Mouse (Mus musculus) heart, postnatal 0 days (tissue): ENCODE results near the gene 2900026A02Rik. TPM values are rescaled to one million over a fixed set of nuclear protein-coding genes. Genes with fewer than 3 reads are reported as not detected.

Experiments
- ATAC-seq: fragments of 200-750 bp; cut with Nextera tagmentation; 2 replicates; pipeline ENCODE4 v1.8.0; 2017; ENCODE audit warnings: low read depth, moderate number of reproducible peaks, moderate library complexity; ENCODE audit not compliant: insufficient read depth
- DNase-seq: peaks from one replicate; pipeline ENCODE4 v3.0.0-alpha.2; 2016; ENCODE audit warnings: low spot score
- H3K27ac ChIP-seq: fragments of 300-500 bp; sonication (generic); 2 replicates; pipeline ENCODE4 v1.5.1; 2014; ENCODE audit warnings: low read depth, mild to moderate bottlenecking
- H3K27me3 ChIP-seq: fragments of 300-500 bp; sonication (generic); 2 replicates; pipeline ENCODE4 v1.6.1; 2014; ENCODE audit warnings: low read length, mixed read lengths; ENCODE audit not compliant: control insufficient read depth, insufficient read depth
- H3K36me3 ChIP-seq: fragments of 300-500 bp; sonication (generic); replicated peaks from 2 replicates; pipeline ENCODE4 v1.6.1; 2014; ENCODE audit warnings: low read length, mixed read lengths; ENCODE audit not compliant: control insufficient read depth, insufficient read depth
- H3K4me1 ChIP-seq: fragments of 300-500 bp; sonication (generic); 2 replicates; pipeline ENCODE4 v1.6.1; 2014; ENCODE audit warnings: antibody characterized with exemption; ENCODE audit not compliant: control insufficient read depth, insufficient read depth
- H3K4me2 ChIP-seq: fragments of 300-500 bp; sonication (generic); 2 replicates; pipeline ENCODE4 v1.6.1; 2014; ENCODE audit warnings: low read depth, mild to moderate bottlenecking, low read length, moderate library complexity
- H3K4me3 ChIP-seq: fragments of 300-500 bp; sonication (generic); 2 replicates; pipeline ENCODE4 v1.5.1; 2014; ENCODE audit warnings: low read depth, low read length
- H3K9ac ChIP-seq: fragments of 300-500 bp; sonication (generic); replicated peaks from 2 replicates; pipeline ENCODE4 v1.6.1; 2014; ENCODE audit warnings: low read depth, low read length, mixed read lengths
- H3K9me3 ChIP-seq: fragments of 300-500 bp; sonication (generic); replicated peaks from 2 replicates; pipeline ENCODE4 v1.6.1; 2016; ENCODE audit warnings: low read length; ENCODE audit not compliant: control insufficient read depth
- CTCF ChIP-seq: IDR thresholded peaks from 2 replicates; pipeline ENCODE4 v1.5.1; 2016; ENCODE audit warnings: antibody characterized with exemption, control low read depth, low read depth
- EP300 ChIP-seq: IDR thresholded peaks from 2 replicates; pipeline ENCODE4 v1.6.1; 2016; ENCODE audit warnings: antibody characterized with exemption, low read depth
- WGBS: fragments of 180-500 bp; shearing (Covaris S2); extraction: QIAGEN DNeasy Blood & Tissue Kit; methylation state at CpG from one replicate; pipeline ENCODE4 v1.1.7; 2014; 5-methylcytosine and 5-hydroxymethylcytosine counted together
- polyA plus RNA-seq: library from polyadenylated mRNA; unstranded; fragments of >200 nt; fragmentation: Nextera tagmentation; extraction: Ambion mirVana; gene quantifications from 2 replicates; pipeline ENCODE4 v1.2.1, GENCODE M21; 2015
- total RNA-seq: library from RNA; depleted of rRNA; stranded (reverse); fragments of >200 nt; gene quantifications from 2 replicates; pipeline ENCODE4 v1.2.3, GENCODE M21; 2014; ENCODE audit warnings: low replicate concordance

Gene 2900026A02Rik
- total and polyA plus RNA-seq, 2 experiments from 2014 or later, result 10.2 to 18.9 TPM

GRCm38 (mm10) chr5:113175976-113176375, 45.1 kb downstream of the 2900026A02Rik start:
- Histone ChIP-seq H3K4me3 (no peak overlapping the region), H3K4me2 (no peak overlapping the region), H3K4me1 (0 out of 2 replicates have a peak, but pooled peaks cover 4% of the 10 kb centered on the region), H3K27ac (no peak overlapping the region), H3K36me3 (no peaks in the 10 kb centered on the region), H3K9ac (no peak overlapping the region), H3K9me3 (no peaks in the 10 kb centered on the region), H3K27me3 (no peaks in the 10 kb centered on the region)
- TF ChIP-seq EP300 (no peak), CTCF (no peak)
- WGBS, result 84% methylated on average over 10 of the region's 10 CpGs
- ATAC-seq (no peak), DNase-seq (no peak)

- 35% methylated on average over 24 of the region's 24 CpGs for WGBS
- H3K4me1 ChIP-seq, result 0 out of 2 replicates have a peak, but pooled peaks cover 4% of the 10 kb centered on the region
- H3K9me3 ChIP-seq, result no peaks in the 10 kb centered on the region
- H3K4me3 ChIP-seq, result no peak overlapping the region
- H3K9ac ChIP-seq, result no peak overlapping the region
- no peaks in the 10 kb centered on the region for H3K36me3 ChIP-seq
- H3K27me3 ChIP-seq, result no peaks in the 10 kb centered on the region
- no peak overlapping the region for H3K4me2 ChIP-seq
- H3K27ac ChIP-seq, result no peak overlapping the region
- peak; percentile 34 for DNase-seq
- no peak for TF ChIP-seq EP300
- TF ChIP-seq CTCF, result peak; percentile 60
- peak; percentile 56 for ATAC-seq
Measured at GRCm38 (mm10) chr5:113174916-113175692, 45.9 kb downstream of the 2900026A02Rik start.

DNA sequence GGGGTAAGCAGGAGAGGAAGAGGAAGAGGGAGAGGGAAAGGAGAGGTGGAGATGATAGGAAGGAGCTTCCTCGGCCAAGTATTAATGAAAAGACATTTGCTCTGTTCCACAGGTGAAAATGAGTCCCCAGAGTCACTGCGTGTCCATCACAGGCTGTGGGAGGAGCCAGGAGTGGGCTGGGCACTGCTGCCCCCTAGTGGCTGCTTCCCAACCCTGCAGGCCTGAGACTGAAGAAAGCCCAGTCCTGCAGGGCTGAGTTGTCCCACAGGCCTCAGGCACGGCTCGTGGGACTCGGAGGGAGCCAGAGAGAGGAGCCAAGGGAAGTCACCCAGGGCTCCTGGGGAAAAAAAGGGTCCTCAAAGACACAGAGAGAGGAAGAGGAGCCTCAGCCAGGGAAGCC, 47.7 kb downstream of the 2900026A02Rik start:
- Histone ChIP-seq H3K4me2 (no peak overlapping the region), H3K9me3 (no peaks in the 10 kb centered on the region), H3K27ac (no peak overlapping the region), H3K9ac (no peak overlapping the region), H3K36me3 (no peaks in the 10 kb centered on the region), H3K4me1 (no peaks in the 10 kb centered on the region), H3K27me3 (no peaks in the 10 kb centered on the region), H3K4me3 (no peak overlapping the region)
- ATAC-seq (peak; percentile 68), DNase-seq (peak; percentile 61)
- TF ChIP-seq EP300 (no peak), CTCF (peak; percentile 91)
- WGBS, result 13% methylated on average over 5 of the region's 5 CpGs

DNA sequence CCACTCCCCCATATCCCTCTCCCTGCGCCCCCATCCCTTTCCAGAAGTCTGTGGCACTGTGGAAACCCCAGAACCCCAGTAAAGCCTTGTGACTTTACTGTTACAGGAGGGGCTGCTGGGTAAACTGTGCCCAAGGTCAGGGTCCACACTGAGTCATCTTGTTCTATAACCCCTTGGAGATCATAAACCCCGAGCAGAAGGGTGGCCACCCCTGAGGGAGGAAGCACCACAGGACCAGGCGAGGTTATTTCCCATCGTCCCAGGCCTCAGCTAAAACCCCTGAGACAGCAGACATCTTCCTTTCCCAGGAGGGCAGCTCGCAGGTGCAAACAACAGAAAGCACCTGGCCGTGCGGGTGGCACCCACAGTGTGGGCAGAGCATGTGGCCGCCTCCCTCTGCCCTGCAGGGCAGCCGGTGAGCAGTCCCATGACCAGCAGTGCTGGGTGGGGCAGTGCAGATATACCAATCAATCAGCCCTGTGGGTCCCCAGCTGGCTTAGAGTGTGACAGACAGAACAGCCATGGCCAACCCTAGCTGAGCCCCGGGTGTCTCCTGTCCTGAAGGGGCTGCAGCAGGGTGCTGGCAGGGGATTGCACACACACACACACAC, 49.0 kb downstream of the 2900026A02Rik start:
- DNase-seq (no peak), ATAC-seq (no peak)
- Histone ChIP-seq H3K27me3 (no peaks in the 10 kb centered on the region), H3K36me3 (no peaks in the 10 kb centered on the region), H3K27ac (no peak overlapping the region), H3K9me3 (no peaks in the 10 kb centered on the region), H3K4me1 (no peaks in the 10 kb centered on the region), H3K4me3 (no peak overlapping the region), H3K4me2 (no peak overlapping the region), H3K9ac (no peak overlapping the region)
- 70% methylated on average over 10 of the region's 10 CpGs for WGBS
- TF ChIP-seq CTCF (no peak), EP300 (no peak)

- no peaks in the 10 kb centered on the region for H3K36me3 ChIP-seq
- TF ChIP-seq EP300, result no peak
- no peak for TF ChIP-seq CTCF
- H3K9me3 ChIP-seq, result no peaks in the 10 kb centered on the region
- no peak overlapping the region for H3K4me3 ChIP-seq
- no peak overlapping the region for H3K4me2 ChIP-seq
- DNase-seq, result no peak
- no peak overlapping the region for H3K27ac ChIP-seq
- no peaks in the 10 kb centered on the region for H3K27me3 ChIP-seq
- H3K4me1 ChIP-seq, result no peaks in the 10 kb centered on the region
- 84% methylated on average over 11 of the region's 11 CpGs for WGBS
- no peak for ATAC-seq
- H3K9ac ChIP-seq, result no peak overlapping the region
Measured at GRCm38 (mm10) chr5:113170064-113170754, 50.8 kb downstream of the 2900026A02Rik start.
